Mouse (Mus musculus) neural tube, embryonic 13.5 days (tissue): ENCODE results near the gene Fgfr2. TPM values are rescaled to one million over a fixed set of nuclear protein-coding genes. Genes with fewer than 3 reads are reported as not detected.

Source experiments
- ATAC-seq: fragments of 200-750 bp; cut with Nextera tagmentation; 2 replicates; pipeline ENCODE4 v1.8.0; 2017; ENCODE audit warnings: low read depth, mild to moderate bottlenecking, moderate TSS enrichment, moderate library complexity
- H3K27ac ChIP-seq: fragments of 300-500 bp; sonication (generic); replicated peaks from 2 replicates; pipeline ENCODE4 v1.5.1; 2015; ENCODE audit warnings: moderate library complexity, mild to moderate bottlenecking, inconsistent platforms
- H3K27me3 ChIP-seq: fragments of 300-500 bp; sonication (generic); 2 replicates; pipeline ENCODE4 v1.6.1; 2015; ENCODE audit warnings: mild to moderate bottlenecking, inconsistent platforms
- H3K36me3 ChIP-seq: fragments of 300-500 bp; sonication (generic); 2 replicates; pipeline ENCODE4 v1.6.1; 2015; ENCODE audit warnings: mild to moderate bottlenecking, inconsistent platforms
- H3K4me1 ChIP-seq: fragments of 300-500 bp; sonication (generic); replicated peaks from 2 replicates; pipeline ENCODE4 v1.6.1; 2015; ENCODE audit warnings: inconsistent platforms
- H3K4me2 ChIP-seq: fragments of 300-500 bp; sonication (generic); 2 replicates; pipeline ENCODE4 v1.6.1; 2015; ENCODE audit warnings: inconsistent platforms, mild to moderate bottlenecking, moderate library complexity
- H3K4me3 ChIP-seq: fragments of 300-500 bp; sonication (generic); 2 replicates; pipeline ENCODE4 v1.5.1; 2015; ENCODE audit warnings: mild to moderate bottlenecking, inconsistent platforms
- H3K9ac ChIP-seq: fragments of 300-500 bp; sonication (generic); 2 replicates; pipeline ENCODE4 v1.6.1; 2015; ENCODE audit warnings: moderate library complexity, mild to moderate bottlenecking, inconsistent platforms
- H3K9me3 ChIP-seq: fragments of 300-500 bp; sonication (generic); 2 replicates; pipeline ENCODE4 v1.6.1; 2016; ENCODE audit warnings: inconsistent platforms
- whole genome bisulfite sequencing: fragments of 180-500 bp; shearing (Covaris S2); methylation state at CpG from one replicate; pipeline ENCODE4 v1.1.7; 2015; 5-methylcytosine and 5-hydroxymethylcytosine counted together
- polyA plus RNA-seq: library from polyadenylated mRNA; unstranded; fragments of >200 nt; fragmentation: Nextera tagmentation; extraction: Ambion mirVana; gene quantifications from 2 replicates; pipeline ENCODE4 v1.2.1, GENCODE M21; 2015

Gene Fgfr2
- polyA plus RNA-seq, 1 experiment from 2014 or later = 22.9 TPM

DNA sequence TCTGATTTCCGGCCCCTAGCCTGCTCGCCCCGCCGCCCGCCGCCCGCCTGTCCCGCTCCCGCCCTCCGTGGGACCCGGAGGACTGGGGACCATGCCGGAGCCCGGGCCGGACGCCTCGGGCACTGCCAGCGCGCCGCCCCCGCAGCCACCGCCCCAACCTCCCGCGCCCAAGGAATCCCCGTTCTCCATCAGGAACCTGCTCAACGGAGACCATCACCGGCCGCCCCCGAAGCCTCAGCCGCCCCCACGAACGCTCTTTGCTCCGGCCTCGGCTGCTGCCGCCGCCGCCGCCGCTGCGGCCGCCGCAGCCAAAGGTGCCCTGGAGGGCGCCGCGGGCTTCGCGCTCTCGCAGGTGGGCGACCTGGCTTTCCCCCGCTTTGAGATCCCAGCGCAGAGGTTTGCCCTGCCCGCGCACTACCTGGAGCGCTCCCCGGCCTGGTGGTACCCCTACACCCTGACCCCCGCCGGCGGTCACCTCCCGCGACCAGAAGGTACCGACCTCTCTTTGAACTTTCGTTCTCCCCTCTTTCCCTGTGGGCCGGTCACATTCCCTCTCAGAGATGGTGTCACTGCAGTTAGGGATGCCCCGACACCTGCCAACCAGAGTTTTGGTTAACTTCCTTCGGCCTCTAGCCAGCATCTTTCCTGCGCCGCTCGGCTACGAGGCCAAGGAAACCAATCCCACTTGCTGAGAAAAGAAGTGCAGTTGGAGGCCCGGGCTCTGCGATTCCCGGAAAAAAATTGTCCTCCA is 1580.1 kb downstream of the Fgfr2 start:
- 0 out of 2 replicates have a peak, but pooled peaks have one; percentile 42 for ATAC-seq
- Histone ChIP-seq H3K36me3 (no peaks in the 10 kb centered on the region), H3K9ac (peak overlapping the region; percentile 32), H3K27ac (peak overlapping the region; percentile 62), H3K4me3 (peak overlapping the region; percentile 32), H3K27me3 (peaks cover 99% of the 10 kb centered on the region), H3K9me3 (no peaks in the 10 kb centered on the region), H3K4me1 (peaks cover 28% of the 10 kb centered on the region), H3K4me2 (peak overlapping the region; percentile 53)
- WGBS = under 1% methylated on average over 60 of the region's 71 CpGs

GRCm38 (mm10) chr7:131542115-131542871 is 1580.9 kb downstream of the Fgfr2 start, which contains the start of gene Hmx3:
TSS of gene Hmx3 (plus strand) at chr7:131542867.
- ATAC-seq = peak; percentile 28; the same call in 1 of the 2 replicates
- Histone ChIP-seq H3K36me3 (no peaks in the 10 kb centered on the region), H3K4me2 (peak within 1 kb of the TSS; percentile 53), H3K4me1 (peaks cover 28% of the 10 kb centered on the region), H3K9ac (peak within 1 kb of the TSS; percentile 45), H3K27me3 (peaks cover 99% of the 10 kb centered on the region), H3K9me3 (no peaks in the 10 kb centered on the region), H3K27ac (peak within 1 kb of the TSS; percentile 62), H3K4me3 (peak within 1 kb of the TSS; percentile 32)
- WGBS = 0% methylated on average over 53 of the region's 65 CpGs

- no peak for ATAC-seq
These were observed 1581.7 kb downstream of the Fgfr2 start for GRCm38 (mm10) chr7:131541184-131542114.

GRCm38 (mm10) chr7:131539979-131540378 is 1583.2 kb downstream of the Fgfr2 start:
- H3K9ac ChIP-seq = no peak overlapping the region
- H3K27me3 ChIP-seq = peaks cover 88% of the 10 kb centered on the region
- no peak overlapping the region for H3K27ac ChIP-seq
- no peak for ATAC-seq
- H3K36me3 ChIP-seq = no peaks in the 10 kb centered on the region
- WGBS = 0% methylated on average over 7 of the region's 7 CpGs
- peaks cover 28% of the 10 kb centered on the region for H3K4me1 ChIP-seq
- H3K4me3 ChIP-seq = no peak overlapping the region
- H3K4me2 ChIP-seq = no peak overlapping the region
- no peaks in the 10 kb centered on the region for H3K9me3 ChIP-seq

More at GRCm38 (mm10) chr7:131541184-131542114, 1581.7 kb downstream of the Fgfr2 start:
- H3K4me1 ChIP-seq = peaks cover 28% of the 10 kb centered on the region
- peak overlapping the region; percentile 53 for H3K4me2 ChIP-seq
- H3K27ac ChIP-seq = peak overlapping the region; percentile 62; the same call in 1 of the 2 replicates
- 0 out of 2 replicates have a peak overlapping the region, but pooled peaks have one; percentile 32 for H3K9ac ChIP-seq
- 2% methylated on average over 41 of the region's 41 CpGs for WGBS
- H3K36me3 ChIP-seq = no peaks in the 10 kb centered on the region
- H3K4me3 ChIP-seq = peak overlapping the region; percentile 32
- H3K9me3 ChIP-seq = no peaks in the 10 kb centered on the region
- peaks cover 99% of the 10 kb centered on the region for H3K27me3 ChIP-seq

DNA sequence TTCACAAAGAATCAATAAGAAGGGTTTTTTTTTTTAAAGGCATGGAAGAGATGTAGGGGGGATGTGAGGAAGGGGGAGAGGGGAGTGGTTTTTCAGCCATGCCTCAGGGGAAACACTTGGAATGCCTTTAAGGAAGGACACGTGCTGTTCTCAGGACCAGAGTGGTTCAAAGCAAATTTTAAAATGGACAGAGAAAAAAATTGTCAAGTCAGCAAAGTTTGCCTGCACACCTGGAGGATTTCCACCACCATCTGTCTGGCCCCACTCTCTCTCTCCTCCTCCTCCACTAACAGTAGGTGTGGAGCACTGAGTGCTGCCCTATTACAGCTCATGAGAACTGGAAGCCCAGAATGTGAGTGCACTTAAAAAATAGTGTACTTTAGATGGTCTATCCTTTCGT is 1619.4 kb downstream of the Fgfr2 start:
- H3K4me3 ChIP-seq = no peak overlapping the region
- H3K4me2 ChIP-seq = no peak overlapping the region
- no peaks in the 10 kb centered on the region for H3K9me3 ChIP-seq
- H3K4me1 ChIP-seq = no peaks in the 10 kb centered on the region
- H3K27me3 ChIP-seq = peaks cover 13% of the 10 kb centered on the region
- no peak for ATAC-seq
- H3K36me3 ChIP-seq = no peaks in the 10 kb centered on the region
- H3K9ac ChIP-seq = no peak overlapping the region
- H3K27ac ChIP-seq = no peak overlapping the region
- 77% methylated on average over 2 of the region's 2 CpGs for WGBS

DNA sequence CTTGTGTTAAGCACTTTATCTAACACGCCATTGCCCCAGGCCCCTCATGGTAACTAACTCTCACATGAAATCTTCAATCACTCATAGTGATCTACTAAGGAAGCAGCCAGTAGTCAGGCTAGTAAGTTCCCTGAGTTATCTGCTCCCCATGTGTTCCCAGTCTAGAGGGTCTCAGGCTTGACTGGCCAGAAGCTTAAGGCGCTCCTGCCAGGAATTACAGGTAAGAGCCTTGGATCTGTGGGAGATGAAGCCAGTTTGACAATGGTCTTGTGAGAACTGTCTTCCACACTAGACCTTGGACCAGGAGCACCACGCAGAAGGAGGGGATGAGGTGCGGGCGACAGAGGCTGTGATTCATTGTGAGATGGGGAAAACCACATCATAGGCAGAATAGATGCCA is 1644.7 kb downstream of the Fgfr2 start:
- 95% methylated on average over 5 of the region's 5 CpGs for WGBS
- H3K9me3 ChIP-seq = no peaks in the 10 kb centered on the region
- peaks cover 12% of the 10 kb centered on the region for H3K27me3 ChIP-seq
- no peak overlapping the region for H3K27ac ChIP-seq
- no peak for ATAC-seq
- H3K4me2 ChIP-seq = no peak overlapping the region
- no peaks in the 10 kb centered on the region for H3K36me3 ChIP-seq
- no peak overlapping the region for H3K4me3 ChIP-seq
- H3K9ac ChIP-seq = no peak overlapping the region
- peaks cover 7% of the 10 kb centered on the region; the same call in 1 of the 2 replicates for H3K4me1 ChIP-seq

GRCm38 (mm10) chr7:131477140-131477539 is 1646.0 kb downstream of the Fgfr2 start:
- 8% methylated on average over 8 of the region's 8 CpGs for WGBS

DNA sequence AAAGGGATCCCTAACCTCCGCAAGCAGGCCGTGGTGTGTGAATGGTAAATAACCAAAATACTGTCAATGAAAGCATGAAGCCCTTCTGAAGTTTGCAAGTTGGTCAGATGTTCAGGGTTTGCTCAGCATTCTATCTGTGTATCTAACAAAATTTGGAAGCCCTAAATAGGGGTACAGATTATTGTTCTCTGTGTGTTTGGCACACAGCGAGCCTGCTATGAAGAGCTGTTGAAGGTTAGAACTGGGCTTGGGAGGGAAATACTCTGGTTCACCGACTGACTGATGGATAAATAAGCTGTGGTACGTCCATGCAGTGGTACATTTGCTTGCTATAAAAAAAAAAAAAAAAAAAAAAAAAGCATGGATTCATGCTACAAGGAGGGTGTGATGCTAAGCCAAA is 1651.6 kb downstream of the Fgfr2 start:
- WGBS = 88% methylated on average over 5 of the region's 5 CpGs
- no peak for ATAC-seq
- Histone ChIP-seq H3K27me3 (peaks cover 8% of the 10 kb centered on the region; the same call in 1 of the 2 replicates), H3K4me3 (no peak overlapping the region), H3K4me1 (peaks cover 9% of the 10 kb centered on the region), H3K4me2 (no peak overlapping the region), H3K9ac (no peak overlapping the region), H3K27ac (no peak overlapping the region), H3K36me3 (no peaks in the 10 kb centered on the region), H3K9me3 (0 out of 2 replicates have a peak, but pooled peaks cover 6% of the 10 kb centered on the region)

More at GRCm38 (mm10) chr7:131477140-131477539, 1646.0 kb downstream of the Fgfr2 start:
- Histone ChIP-seq H3K4me1 (peaks cover 7% of the 10 kb centered on the region; the same call in 1 of the 2 replicates), H3K9me3 (no peaks in the 10 kb centered on the region), H3K9ac (no peak overlapping the region), H3K36me3 (no peaks in the 10 kb centered on the region), H3K4me2 (no peak overlapping the region), H3K27ac (no peak overlapping the region), H3K27me3 (peaks cover 10% of the 10 kb centered on the region), H3K4me3 (no peak overlapping the region)
- no peak for ATAC-seq

DNA sequence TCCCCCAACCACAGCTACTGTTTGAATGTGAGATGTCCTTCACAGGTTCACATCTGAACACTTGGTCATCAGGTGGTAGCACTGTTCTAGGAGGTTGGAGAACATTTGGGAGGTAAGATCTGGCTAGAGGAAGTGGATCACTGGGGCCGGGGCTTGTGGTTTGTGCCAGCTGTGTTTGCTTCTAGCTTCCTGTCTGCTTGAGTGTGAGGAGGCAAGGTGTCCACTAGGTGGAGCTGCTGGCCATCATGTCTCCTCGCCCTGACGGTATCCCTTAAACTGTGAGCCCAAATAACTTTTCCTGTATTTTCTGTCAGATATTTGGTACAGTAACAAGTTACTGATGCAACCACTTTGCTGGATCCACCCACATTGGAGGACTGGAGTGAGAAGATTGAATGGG is 1653.6 kb downstream of the Fgfr2 start:
- peaks cover 8% of the 10 kb centered on the region; the same call in 1 of the 2 replicates for H3K27me3 ChIP-seq
- no peaks in the 10 kb centered on the region for H3K36me3 ChIP-seq
- no peak overlapping the region for H3K27ac ChIP-seq
- ATAC-seq = no peak
- H3K9ac ChIP-seq = no peak overlapping the region
- no peak overlapping the region for H3K4me2 ChIP-seq
- H3K4me3 ChIP-seq = no peak overlapping the region
- peaks cover 22% of the 10 kb centered on the region for H3K4me1 ChIP-seq
- WGBS = 77% methylated on average over 3 of the region's 3 CpGs
- H3K9me3 ChIP-seq = 0 out of 2 replicates have a peak, but pooled peaks cover 6% of the 10 kb centered on the region

GRCm38 (mm10) chr7:131467312-131467711 is 1655.8 kb downstream of the Fgfr2 start:
- ATAC-seq = no peak
- no peak overlapping the region for H3K27ac ChIP-seq
- peaks cover 15% of the 10 kb centered on the region for H3K27me3 ChIP-seq
- no peak overlapping the region for H3K9ac ChIP-seq
- 93% methylated on average over 3 of the region's 3 CpGs for WGBS
- 0 out of 2 replicates have a peak, but pooled peaks cover 6% of the 10 kb centered on the region for H3K9me3 ChIP-seq
- peaks cover 26% of the 10 kb centered on the region for H3K4me1 ChIP-seq
- no peaks in the 10 kb centered on the region for H3K36me3 ChIP-seq
- no peak overlapping the region for H3K4me3 ChIP-seq
- no peak overlapping the region for H3K4me2 ChIP-seq

GRCm38 (mm10) chr7:131465735-131466134 is 1657.4 kb downstream of the Fgfr2 start:
- no peak overlapping the region for H3K9ac ChIP-seq
- peaks cover 26% of the 10 kb centered on the region for H3K4me1 ChIP-seq
- 33% methylated on average over 3 of the region's 3 CpGs for whole genome bisulfite sequencing
- H3K36me3 ChIP-seq = no peaks in the 10 kb centered on the region
- H3K27me3 ChIP-seq = peaks cover 15% of the 10 kb centered on the region
- H3K4me2 ChIP-seq = no peak overlapping the region
- H3K9me3 ChIP-seq = peaks cover 13% of the 10 kb centered on the region; the same call in 1 of the 2 replicates
- ATAC-seq = no peak
- no peak overlapping the region for H3K4me3 ChIP-seq
- H3K27ac ChIP-seq = no peak overlapping the region
